Mouse (Mus musculus): Measurements from ENCODE around the gene Rdh7.
"Not testable (repeated sequence)": the region's sequence is repeated elsewhere in the genome, so short reads cannot be mapped to it uniquely, and the experiment has no call there.

Gene Rdh7

GRCm38 (mm10) chr10:127893163-127894022 lies 4.8 kb upstream of the Rdh7 start:
- not testable (repeated sequence) for DNase-seq (ENCODE audit: low spot score in 2 of 2)

GRCm38 (mm10) chr10:127891481-127891880 lies 2.9 kb upstream of the Rdh7 start:
- no peak for DNase-seq (ENCODE audit: low spot score in 2 of 2)

GRCm38 (mm10) chr10:127886971-127887370 lies 1.6 kb downstream of the Rdh7 start:
- DNase-seq (ENCODE audit: low spot score in 2 of 2): no peak

- DNase-seq (ENCODE audit: low spot score in 2 of 2): no peak
Observed at GRCm38 (mm10) chr10:127886551-127886950, 2.1 kb downstream of the Rdh7 start.

DNA sequence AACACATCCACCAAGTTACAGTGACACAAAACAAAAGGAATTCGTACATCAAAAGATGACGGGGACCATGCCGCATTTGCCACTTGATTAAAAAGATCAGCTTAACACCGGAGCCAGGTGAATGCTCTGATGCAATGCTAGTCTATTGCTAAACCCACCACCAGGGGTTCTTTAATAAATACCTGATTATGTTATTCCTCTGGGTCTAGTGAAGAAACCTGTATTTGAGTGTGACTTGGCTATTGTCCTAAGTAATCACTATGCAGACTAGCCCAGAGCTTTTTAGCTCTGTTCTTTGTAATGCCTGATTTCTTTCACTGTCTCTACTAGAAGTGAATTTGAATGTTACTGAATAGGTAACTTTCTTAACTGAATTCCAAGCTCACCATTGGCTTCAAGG lies 7.6 kb downstream of the Rdh7 start:
- no peak for DNase-seq (ENCODE audit: low spot score in 2 of 2)

GRCm38 (mm10) chr10:127879155-127879688 lies 9.4 kb downstream of the Rdh7 start:
- no peak for DNase-seq (ENCODE audit: low spot score in 2 of 2)

DNA sequence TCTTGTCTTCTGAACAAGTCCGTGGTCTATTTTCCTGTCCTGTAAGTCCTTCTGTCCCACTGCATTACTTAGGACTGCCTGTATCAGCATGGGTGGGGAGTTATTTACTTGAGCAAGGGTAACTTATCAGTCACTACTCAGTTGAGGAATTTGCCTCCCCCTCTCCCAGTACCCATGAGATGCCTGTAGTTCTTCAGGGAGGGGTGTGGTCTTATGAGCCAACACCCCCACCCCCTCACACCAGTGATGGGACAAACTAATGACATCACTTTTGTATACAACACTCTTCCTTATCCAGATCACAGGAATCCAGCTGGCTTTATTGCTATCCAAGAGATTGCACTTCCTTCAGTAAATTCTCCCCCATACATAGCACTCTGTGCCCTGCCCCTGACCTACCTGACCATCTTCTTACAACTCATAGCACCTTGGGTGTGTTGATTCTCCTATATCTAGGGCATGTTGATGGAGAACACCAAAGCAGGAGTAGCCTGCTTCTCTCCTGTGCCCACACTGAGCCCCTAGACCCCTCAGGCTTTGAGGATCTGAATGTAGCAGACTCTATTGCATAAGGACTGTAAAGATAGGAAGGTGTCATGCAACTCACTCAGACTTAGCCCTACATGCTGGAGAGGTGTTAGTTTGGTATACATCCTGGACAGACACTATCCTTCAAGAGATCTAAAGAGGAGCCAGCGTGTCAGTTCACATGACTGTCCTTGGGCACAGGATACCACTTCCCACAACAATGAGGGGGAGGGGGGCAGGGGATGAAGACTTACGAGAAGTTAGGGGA lies 10.2 kb downstream of the Rdh7 start:
- DNase-seq (ENCODE audit: low spot score in 2 of 2): no peak

- no peak for DNase-seq (ENCODE audit: low spot score in 2 of 2)
Observed at GRCm38 (mm10) chr10:127877681-127878080, 10.9 kb downstream of the Rdh7 start.

- DNase-seq (ENCODE audit: low spot score in 2 of 2): no peak
Observed at GRCm38 (mm10) chr10:127872484-127872883, 16.1 kb downstream of the Rdh7 start.

GRCm38 (mm10) chr10:127866232-127866631 lies 22.4 kb downstream of the Rdh7 start, which contains the start of gene Rdh16f2:
Gene Rdh16f2, plus strand, starts transcription at chr10:127866474.
- DNase-seq (ENCODE audit: low spot score in 2 of 2): no peak

- no peak for DNase-seq (ENCODE audit: low spot score in 2 of 2)
Observed at GRCm38 (mm10) chr10:127864931-127865330, 23.7 kb downstream of the Rdh7 start.

DNA sequence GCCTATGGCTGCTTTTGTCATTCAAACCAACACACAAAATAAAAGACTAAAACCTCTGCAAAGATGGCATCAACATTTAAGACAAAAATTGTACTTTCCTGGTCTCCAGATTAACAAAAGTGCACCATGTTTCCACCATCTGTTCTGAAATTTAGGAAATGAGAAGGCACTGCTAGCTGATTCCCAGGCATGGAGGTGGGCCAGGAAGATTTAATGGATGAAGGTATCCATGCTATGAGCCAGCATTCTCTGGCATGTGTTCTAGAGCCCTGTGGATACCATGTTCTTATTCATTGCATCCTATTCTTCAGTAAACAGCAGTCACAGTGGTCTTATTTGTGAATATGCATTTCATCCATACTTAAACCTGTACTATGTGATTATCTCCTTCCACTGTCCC lies 32.2 kb downstream of the Rdh7 start:
- DNase-seq (ENCODE audit: low spot score in 2 of 2): no peak

- no peak for DNase-seq (ENCODE audit: low spot score in 2 of 2)
Observed at GRCm38 (mm10) chr10:127849628-127850027, 39.0 kb downstream of the Rdh7 start, which contains the start of gene Rdh19. Gene Rdh19, plus strand, starts transcription at chr10:127849928.

- DNase-seq (ENCODE audit: low spot score in 2 of 2): no peak
Observed at GRCm38 (mm10) chr10:127848089-127848488, 40.5 kb downstream of the Rdh7 start.

GRCm38 (mm10) chr10:127845945-127846344 lies 42.7 kb downstream of the Rdh7 start:
- not testable (repeated sequence) for DNase-seq (ENCODE audit: low spot score in 2 of 2)

- DNase-seq (ENCODE audit: low spot score in 2 of 2): no peak
Observed at GRCm38 (mm10) chr10:127840776-127841175, 47.8 kb downstream of the Rdh7 start.

DNA sequence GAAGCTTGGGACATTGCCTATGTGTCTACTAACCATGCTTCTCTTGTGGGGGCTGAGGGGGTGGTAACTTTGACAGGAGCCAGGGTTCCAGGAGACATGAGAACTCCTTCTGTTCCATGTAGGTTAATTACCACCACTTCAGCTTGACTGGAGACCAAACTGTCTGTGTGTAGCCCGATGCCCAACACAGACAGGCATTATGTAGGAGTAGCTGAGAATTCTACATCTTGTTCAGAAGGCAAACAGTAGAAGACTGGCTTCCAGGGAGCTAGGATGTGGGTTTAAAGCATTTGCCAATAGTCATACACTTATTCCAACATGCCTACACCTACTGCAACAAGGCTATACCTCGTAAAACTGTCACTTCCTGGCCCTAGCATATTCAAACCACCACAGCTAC lies 50.1 kb downstream of the Rdh7 start:
- no peak for DNase-seq (ENCODE audit: low spot score in 2 of 2)

- DNase-seq (ENCODE audit: low spot score in 2 of 2): not testable (repeated sequence)
Observed at GRCm38 (mm10) chr10:127837793-127838192, 50.8 kb downstream of the Rdh7 start.

GRCm38 (mm10) chr10:127835292-127835691 lies 53.3 kb downstream of the Rdh7 start:
- no peak for DNase-seq (ENCODE audit: low spot score in 2 of 2)

- not testable (repeated sequence) for DNase-seq (ENCODE audit: low spot score in 2 of 2)
Observed at GRCm38 (mm10) chr10:127834186-127834585, 54.4 kb downstream of the Rdh7 start.
